Mouse (Mus musculus) lung, postnatal 0 days (tissue): ENCODE measurements around the gene Akt2. TPM values are rescaled to one million over a fixed set of nuclear protein-coding genes. Genes with fewer than 3 reads are reported as not detected.
A peak's percentile ranks its signal among the peaks of the same experiment; 100 is the strongest.

Source experiments
- ATAC-seq: fragments of 200-750 bp; cut with Nextera tagmentation; 2 replicates; pipeline ENCODE4 v1.8.0; 2017; ENCODE audit warnings: moderate library complexity
- DNase-seq: peaks from one replicate; pipeline ENCODE4 v3.0.0-alpha.2; 2016; ENCODE audit warnings: low spot score
- H3K27ac ChIP-seq: fragments of 300-500 bp; sonication (generic); 2 replicates; pipeline ENCODE4 v1.5.1; 2014; ENCODE audit warnings: antibody characterized with exemption, mild to moderate bottlenecking, low read length, mixed read lengths
- H3K27me3 ChIP-seq: fragments of 300-500 bp; sonication (generic); replicated peaks from 2 replicates; pipeline ENCODE4 v1.6.1; 2014; ENCODE audit warnings: low read length, mixed read lengths; ENCODE audit not compliant: insufficient read depth
- H3K36me3 ChIP-seq: fragments of 300-500 bp; sonication (generic); 2 replicates; pipeline ENCODE4 v1.6.1; 2014; ENCODE audit warnings: low read length, mixed read lengths; ENCODE audit not compliant: insufficient read depth
- H3K4me1 ChIP-seq: fragments of 300-500 bp; sonication (generic); 2 replicates; pipeline ENCODE4 v1.6.1; 2014; ENCODE audit warnings: antibody characterized with exemption, low read depth, low read length, mixed read lengths; ENCODE audit not compliant: insufficient read depth
- H3K4me2 ChIP-seq: fragments of 300-500 bp; sonication (generic); replicated peaks from 2 replicates; pipeline ENCODE4 v1.6.1; 2014; ENCODE audit warnings: low read depth, mild to moderate bottlenecking, low read length, moderate library complexity, mixed read lengths
- H3K4me3 ChIP-seq: fragments of 300-500 bp; sonication (generic); 2 replicates; pipeline ENCODE4 v1.5.1; 2014; ENCODE audit warnings: low read depth, low read length
- H3K9ac ChIP-seq: fragments of 300-500 bp; sonication (generic); replicated peaks from 2 replicates; pipeline ENCODE4 v1.6.1; 2014; ENCODE audit warnings: low read depth, mild to moderate bottlenecking
- H3K9me3 ChIP-seq: fragments of 300-500 bp; sonication (generic); 2 replicates; pipeline ENCODE4 v1.6.1; 2016; ENCODE audit warnings: low read length, mixed read lengths
- CTCF ChIP-seq: IDR thresholded peaks from 2 replicates; pipeline ENCODE4 v1.5.1; 2016; ENCODE audit warnings: antibody characterized with exemption, mild to moderate bottlenecking
- EP300 ChIP-seq: IDR thresholded peaks from 2 replicates; pipeline ENCODE4 v1.6.1; 2016; ENCODE audit warnings: antibody characterized with exemption, mild to moderate bottlenecking, control low read depth
- WGBS: fragments of 180-500 bp; shearing (Covaris S2); extraction: QIAGEN DNeasy Blood & Tissue Kit; methylation state at CpG from one replicate; pipeline ENCODE4 v1.1.7; 2014; 5-methylcytosine and 5-hydroxymethylcytosine counted together
- polyA plus RNA-seq: library from polyadenylated mRNA; unstranded; fragments of >200 nt; fragmentation: Nextera tagmentation; extraction: Ambion mirVana; gene quantifications from 2 replicates; pipeline ENCODE4 v1.2.1, GENCODE M21; 2015

Gene Akt2
- polyA plus RNA-seq, 1 experiment from 2014 or later: 64.1 TPM

DNA sequence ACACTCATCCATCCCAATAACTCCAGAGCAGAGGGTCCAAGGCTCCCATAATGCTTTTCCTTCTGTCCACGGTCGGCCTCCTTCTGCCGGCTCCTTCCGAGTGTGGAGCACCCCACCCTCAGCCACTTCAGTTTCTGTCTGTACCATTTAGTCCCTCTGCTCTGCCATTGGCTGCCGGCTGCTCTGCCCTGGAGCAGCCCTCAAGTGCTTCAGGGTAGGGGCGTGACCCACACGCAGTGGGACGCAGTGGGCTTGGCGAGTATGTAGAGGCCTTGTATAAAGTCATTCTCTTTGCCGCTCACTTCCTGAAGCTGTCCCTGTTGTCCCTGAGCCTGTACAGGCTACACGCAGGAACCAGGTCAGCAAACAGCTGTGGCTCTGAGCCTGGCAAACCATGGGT lies 58.4 kb downstream of the Akt2 start:
- no peaks in the 10 kb centered on the region for H3K4me1 ChIP-seq
- H3K36me3 ChIP-seq: no peaks in the 10 kb centered on the region
- H3K9me3 ChIP-seq: no peaks in the 10 kb centered on the region
- no peak overlapping the region for H3K4me3 ChIP-seq
- peaks cover 21% of the 10 kb centered on the region for H3K27me3 ChIP-seq
- no peak for DNase-seq
- peak; percentile 32; the same call in 1 of the 2 replicates for ATAC-seq
- TF ChIP-seq EP300 (no peak), CTCF (no peak)
- H3K4me2 ChIP-seq: no peak overlapping the region
- no peak overlapping the region for H3K27ac ChIP-seq
- 62% methylated on average over 11 of the region's 11 CpGs for WGBS
- no peak overlapping the region for H3K9ac ChIP-seq

DNA sequence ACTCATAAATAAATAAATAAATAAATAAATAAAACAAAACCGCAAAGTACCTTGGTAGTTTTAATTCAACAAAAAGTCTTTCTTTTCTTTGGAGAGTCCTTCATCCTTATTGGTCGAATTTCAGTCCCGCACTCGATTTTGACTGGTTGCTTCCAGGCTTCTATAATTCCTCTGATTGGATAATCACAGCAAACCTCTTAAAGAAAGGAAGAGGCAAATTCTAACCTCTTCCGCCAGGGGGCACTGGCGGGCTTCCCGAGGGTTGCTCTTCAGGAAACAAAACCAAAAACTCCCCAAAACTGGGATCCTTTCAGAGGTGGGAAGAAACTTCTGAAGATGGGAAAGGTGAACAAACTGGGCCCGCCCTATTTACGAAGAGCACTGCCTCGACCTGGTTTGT lies 59.6 kb downstream of the Akt2 start:
- H3K9ac ChIP-seq: no peak overlapping the region
- H3K4me1 ChIP-seq: no peaks in the 10 kb centered on the region
- H3K9me3 ChIP-seq: no peaks in the 10 kb centered on the region
- no peak overlapping the region for H3K4me3 ChIP-seq
- peak; percentile 95 for DNase-seq
- TF ChIP-seq CTCF: peak; percentile 81
- peak; percentile 40; the same call in 1 of the 2 replicates for TF ChIP-seq EP300
- peaks cover 25% of the 10 kb centered on the region for H3K27me3 ChIP-seq
- no peaks in the 10 kb centered on the region for H3K36me3 ChIP-seq
- ATAC-seq: peak; percentile 66
- 6% methylated on average over 10 of the region's 10 CpGs for WGBS
- H3K4me2 ChIP-seq: no peak overlapping the region
- H3K27ac ChIP-seq: no peak overlapping the region

DNA sequence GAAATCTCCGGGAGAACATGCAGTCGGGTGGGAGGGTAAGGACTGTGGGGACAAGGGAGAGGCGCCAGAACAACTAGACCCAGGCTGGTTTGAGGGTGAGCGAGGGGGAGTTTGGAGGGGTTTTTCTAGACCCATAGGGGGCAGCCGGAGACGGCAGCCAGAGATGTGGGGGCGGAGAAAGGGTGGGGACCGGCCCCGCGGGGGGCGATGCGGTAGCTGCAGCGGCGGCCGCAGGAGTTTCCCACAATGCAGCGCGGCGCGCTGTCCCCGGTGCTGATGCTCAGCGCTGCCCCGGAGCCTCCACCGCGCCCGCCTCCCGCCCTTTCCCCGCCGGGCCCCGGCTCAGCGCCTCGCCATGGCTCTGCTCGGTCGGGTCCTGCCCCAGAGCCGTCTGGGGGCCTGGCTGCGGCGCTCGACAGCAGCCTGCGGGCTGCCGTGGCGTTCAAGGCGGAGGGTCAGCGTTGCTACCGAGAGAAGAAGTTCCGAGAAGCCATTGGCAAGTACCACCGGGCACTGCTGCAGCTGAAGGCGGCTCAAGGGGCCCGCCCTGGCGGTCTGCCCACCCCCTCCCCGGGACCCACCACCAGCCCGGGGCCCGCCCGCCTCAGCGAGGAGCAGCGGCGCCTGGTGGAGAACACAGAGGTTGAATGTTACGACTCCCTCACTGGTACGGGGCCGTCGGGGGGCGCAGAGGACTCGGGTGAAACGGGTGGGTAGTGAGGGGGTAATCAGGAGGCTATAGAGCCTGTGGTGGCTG lies 62.5 kb downstream of the Akt2 start, which contains the start of gene Ttc9b:
Gene Ttc9b, plus strand, starts transcription at position 235 of the 757 bp plus-strand sequence.
- TF ChIP-seq CTCF: no peak
- no peak for TF ChIP-seq EP300
- Histone ChIP-seq H3K4me3 (no peak within 1 kb of the TSS), H3K4me1 (no peaks in the 10 kb centered on the region), H3K9ac (no peak within 1 kb of the TSS), H3K4me2 (0 out of 2 replicates have a peak within 1 kb of the TSS, but pooled peaks have one; percentile 11), H3K9me3 (no peaks in the 10 kb centered on the region), H3K27ac (no peak within 1 kb of the TSS), H3K36me3 (no peaks in the 10 kb centered on the region), H3K27me3 (peaks cover 28% of the 10 kb centered on the region)
- DNase-seq: no peak
- whole genome bisulfite sequencing: 6% methylated on average over 45 of the region's 62 CpGs
- peak; percentile 57 for ATAC-seq

DNA sequence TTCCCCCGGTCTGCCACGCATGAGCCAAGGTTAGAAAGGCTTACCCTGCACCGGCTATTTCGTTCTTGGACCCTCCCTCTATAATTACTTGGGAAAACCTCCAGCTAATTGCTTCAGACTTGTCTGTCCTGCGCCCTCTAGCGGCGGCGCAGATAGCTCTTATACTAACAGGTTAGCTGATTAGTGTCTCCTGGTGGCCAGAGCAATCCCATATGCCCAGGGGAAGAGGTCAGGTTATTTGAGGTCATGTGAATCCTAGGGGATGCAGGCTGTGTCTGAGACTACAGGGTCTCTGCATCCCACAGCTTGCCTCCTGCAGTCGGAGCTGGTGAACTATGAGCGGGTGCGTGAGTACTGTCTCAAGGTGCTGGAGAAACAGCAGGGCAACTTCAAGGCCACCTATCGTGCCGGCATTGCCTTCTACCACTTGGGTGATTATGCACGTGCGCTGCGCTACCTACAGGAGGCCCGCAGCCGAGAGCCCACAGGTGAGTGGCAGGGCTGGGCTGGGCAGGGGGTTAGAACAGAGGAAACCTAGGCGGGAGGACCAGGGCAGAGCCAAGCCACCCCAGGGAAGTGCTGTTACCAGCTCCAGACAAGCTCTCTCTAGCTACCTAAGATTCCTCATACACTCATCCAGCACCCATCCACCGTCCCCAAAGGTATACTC lies 63.4 kb downstream of the Akt2 start:
- Histone ChIP-seq H3K4me3 (no peak overlapping the region), H3K4me2 (no peak overlapping the region), H3K9ac (no peak overlapping the region), H3K36me3 (no peaks in the 10 kb centered on the region), H3K4me1 (no peaks in the 10 kb centered on the region), H3K9me3 (no peaks in the 10 kb centered on the region), H3K27me3 (peaks cover 28% of the 10 kb centered on the region), H3K27ac (no peak overlapping the region)
- WGBS: 58% methylated on average over 20 of the region's 20 CpGs
- no peak for ATAC-seq
- TF ChIP-seq CTCF (peak; percentile 55), EP300 (no peak)
- DNase-seq: no peak

DNA sequence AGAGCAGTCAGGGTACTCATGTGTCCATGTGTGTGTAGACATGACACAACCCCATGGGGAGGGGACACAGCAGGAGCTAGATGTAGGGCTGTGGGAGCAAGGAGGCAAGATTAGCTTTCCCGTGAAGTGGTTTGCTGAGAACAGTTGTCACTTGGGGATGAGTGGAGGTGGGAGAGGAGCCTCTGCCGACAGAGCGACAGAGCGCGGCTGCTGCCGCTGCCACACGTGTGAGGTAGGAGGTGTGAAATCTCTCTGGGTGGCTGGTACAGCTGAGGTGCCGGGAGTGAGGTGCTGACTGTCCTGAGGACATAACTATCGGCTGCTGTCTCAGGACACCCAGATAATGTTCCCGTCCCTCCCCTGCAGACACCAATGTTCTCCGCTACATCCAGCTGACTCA lies 64.2 kb downstream of the Akt2 start:
- DNase-seq: no peak
- WGBS: 52% methylated on average over 9 of the region's 11 CpGs
- no peak overlapping the region for H3K9ac ChIP-seq
- no peak overlapping the region for H3K4me2 ChIP-seq
- no peaks in the 10 kb centered on the region for H3K9me3 ChIP-seq
- no peaks in the 10 kb centered on the region for H3K36me3 ChIP-seq
- no peak for ATAC-seq
- peaks cover 28% of the 10 kb centered on the region for H3K27me3 ChIP-seq
- no peak overlapping the region for H3K27ac ChIP-seq
- no peak overlapping the region for H3K4me3 ChIP-seq
- no peak for TF ChIP-seq EP300
- no peaks in the 10 kb centered on the region for H3K4me1 ChIP-seq

DNA sequence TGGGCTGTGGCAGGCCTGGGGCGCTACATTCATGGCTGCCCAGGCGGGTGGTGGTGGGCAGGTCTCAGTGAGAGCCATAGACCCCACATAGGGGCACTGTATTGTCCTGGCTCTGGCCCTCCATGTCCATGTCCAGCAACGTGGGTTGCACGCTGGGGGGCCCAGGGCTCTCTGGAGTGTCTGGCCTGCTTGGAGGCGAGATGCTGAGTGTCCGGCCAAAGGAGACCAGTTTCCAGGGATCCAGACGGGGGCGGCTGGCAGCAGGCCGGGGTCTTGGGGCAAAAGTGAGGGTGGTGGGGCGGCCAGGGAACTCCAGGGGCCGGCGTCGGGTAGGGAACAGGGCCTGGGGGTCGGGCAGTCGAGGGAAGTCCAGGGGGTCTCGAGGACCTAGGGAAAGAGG lies 65.2 kb downstream of the Akt2 start:
- Histone ChIP-seq H3K27me3 (peaks cover 28% of the 10 kb centered on the region), H3K4me3 (no peak overlapping the region), H3K9me3 (no peaks in the 10 kb centered on the region), H3K4me1 (no peaks in the 10 kb centered on the region), H3K36me3 (no peaks in the 10 kb centered on the region), H3K4me2 (no peak overlapping the region), H3K27ac (no peak overlapping the region), H3K9ac (no peak overlapping the region)
- TF ChIP-seq CTCF: no peak
- no peak for TF ChIP-seq EP300
- DNase-seq (no peak), ATAC-seq (no peak)
- WGBS: 83% methylated on average over 16 of the region's 16 CpGs
